Mouse (Mus musculus) hindbrain, embryonic 10.5 days (tissue): Measurements from ENCODE around the gene Gadd45a. TPM values are rescaled to one million over a fixed set of nuclear protein-coding genes. Genes with fewer than 3 reads are reported as not detected.

Source experiments
- DNase-seq: peaks from one replicate; pipeline ENCODE4 v3.0.0-alpha.2; 2017; ENCODE audit warnings: low spot score
- H3K27ac ChIP-seq: fragments of 300-500 bp; sonication (generic); 2 replicates; pipeline ENCODE4 v1.5.1; 2016; ENCODE audit warnings: mild to moderate bottlenecking, moderate library complexity
- H3K27me3 ChIP-seq: fragments of 300-500 bp; sonication (generic); 2 replicates; pipeline ENCODE4 v1.6.1; 2016; ENCODE audit warnings: mild to moderate bottlenecking; ENCODE audit not compliant: poor library complexity, insufficient read depth, severe bottlenecking
- H3K36me3 ChIP-seq: fragments of 300-500 bp; sonication (generic); 2 replicates; pipeline ENCODE4 v1.6.1; 2016; ENCODE audit warnings: mild to moderate bottlenecking, moderate library complexity
- H3K4me1 ChIP-seq: fragments of 300-500 bp; sonication (generic); replicated peaks from 2 replicates; pipeline ENCODE4 v1.6.1; 2016; ENCODE audit warnings: mild to moderate bottlenecking
- H3K4me3 ChIP-seq: fragments of 300-500 bp; sonication (generic); 2 replicates; pipeline ENCODE4 v1.5.1; 2016; ENCODE audit warnings: mild to moderate bottlenecking, moderate library complexity
- H3K9me3 ChIP-seq: fragments of 300-500 bp; sonication (generic); 2 replicates; pipeline ENCODE4 v1.6.1; 2016; ENCODE audit warnings: mild to moderate bottlenecking, moderate library complexity
- WGBS: fragments of 180-500 bp; shearing (Covaris S2); methylation state at CpG from one replicate; pipeline ENCODE4 v1.1.7; 2016; 5-methylcytosine and 5-hydroxymethylcytosine counted together
- polyA plus RNA-seq: library from polyadenylated mRNA; unstranded; fragments of >200 nt; fragmentation: Nextera tagmentation; extraction: Ambion mirVana; gene quantifications from 2 replicates; pipeline ENCODE4 v1.2.1, GENCODE M21; 2016

Gene Gadd45a
- 21.9 and 25.7 TPM in 2 replicates for polyA plus RNA-seq

- peak; percentile 96 for DNase-seq
- peak within 1 kb of the TSS; percentile 81 for H3K4me3 ChIP-seq
- under 1% methylated on average over 65 of the region's 69 CpGs for WGBS
These were observed at the start of gene Gadd45a for GRCm38 (mm10) chr6:67036837-67037628. Gene Gadd45a, minus strand, starts transcription at chr6:67037457.

DNA sequence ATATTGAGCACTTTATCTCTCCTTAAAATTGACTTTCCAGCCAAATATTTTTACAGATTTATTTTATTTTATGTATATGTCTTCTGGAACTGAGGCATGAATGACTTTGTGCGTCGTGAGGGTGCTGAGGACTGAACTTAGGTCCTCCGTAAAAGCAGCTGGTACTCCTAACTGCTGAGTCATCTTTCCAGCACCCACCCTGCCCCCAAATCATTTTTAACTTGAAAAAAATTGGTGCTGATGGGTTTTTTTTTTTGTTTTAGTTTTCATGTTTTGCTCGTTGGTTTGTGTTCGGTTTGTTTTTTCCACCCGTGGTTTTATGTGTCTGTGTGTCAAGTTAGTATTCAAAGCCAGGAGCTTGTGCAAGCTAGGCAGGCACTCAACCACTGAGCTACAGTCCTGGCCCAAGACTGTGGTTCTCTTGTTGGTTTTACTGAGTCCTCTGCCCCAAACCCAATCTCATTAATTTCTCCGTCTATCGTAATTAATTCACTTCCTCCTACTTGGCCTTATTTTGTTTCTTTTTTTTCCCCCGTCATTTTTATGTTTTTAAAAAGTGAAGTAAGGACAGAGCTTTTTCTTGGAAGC is 48.7 kb upstream of the Gadd45a start:
- no peak overlapping the region for H3K4me3 ChIP-seq
- WGBS = 89% methylated on average over 9 of the region's 9 CpGs
- H3K36me3 ChIP-seq = no peaks in the 10 kb centered on the region
- H3K9me3 ChIP-seq = no peaks in the 10 kb centered on the region
- H3K27me3 ChIP-seq = no peaks in the 10 kb centered on the region
- no peak overlapping the region for H3K27ac ChIP-seq
- DNase-seq = no peak
- peaks cover 8% of the 10 kb centered on the region for H3K4me1 ChIP-seq

More at GRCm38 (mm10) chr6:67036837-67037628, at the start of gene Gadd45a:
- peaks cover 6% of the 10 kb centered on the region for H3K27me3 ChIP-seq
- no peaks in the 10 kb centered on the region for H3K9me3 ChIP-seq
- peaks cover 30% of the 10 kb centered on the region for H3K4me1 ChIP-seq
- peak within 1 kb of the TSS; percentile 95 for H3K27ac ChIP-seq
- H3K36me3 ChIP-seq = no peaks in the 10 kb centered on the region

DNA sequence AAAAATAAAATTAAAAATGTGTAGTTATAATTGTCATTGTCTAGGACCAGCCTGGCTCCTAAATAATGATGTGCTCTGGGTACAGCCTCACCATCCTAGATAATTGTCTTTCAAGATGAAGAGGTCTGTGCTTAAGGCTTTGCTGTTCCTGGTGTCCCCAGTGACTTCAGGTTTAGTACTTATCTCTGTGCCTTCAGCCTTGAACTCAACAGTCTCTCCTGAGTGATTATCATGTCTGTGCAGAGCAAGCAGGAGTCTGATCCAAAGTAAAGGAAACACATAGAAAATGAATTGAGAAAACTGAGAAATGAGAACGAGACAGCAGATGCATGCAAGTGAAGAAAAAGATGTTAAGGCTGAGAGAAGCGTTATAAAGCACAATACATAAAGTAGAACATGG is 47.2 kb upstream of the Gadd45a start:
- Histone ChIP-seq H3K9me3 (no peaks in the 10 kb centered on the region), H3K27ac (no peak overlapping the region), H3K4me3 (no peak overlapping the region), H3K36me3 (no peaks in the 10 kb centered on the region), H3K27me3 (no peaks in the 10 kb centered on the region), H3K4me1 (peaks cover 8% of the 10 kb centered on the region)
- WGBS = 91% methylated on average over 2 of the region's 2 CpGs
- no peak for DNase-seq

DNA sequence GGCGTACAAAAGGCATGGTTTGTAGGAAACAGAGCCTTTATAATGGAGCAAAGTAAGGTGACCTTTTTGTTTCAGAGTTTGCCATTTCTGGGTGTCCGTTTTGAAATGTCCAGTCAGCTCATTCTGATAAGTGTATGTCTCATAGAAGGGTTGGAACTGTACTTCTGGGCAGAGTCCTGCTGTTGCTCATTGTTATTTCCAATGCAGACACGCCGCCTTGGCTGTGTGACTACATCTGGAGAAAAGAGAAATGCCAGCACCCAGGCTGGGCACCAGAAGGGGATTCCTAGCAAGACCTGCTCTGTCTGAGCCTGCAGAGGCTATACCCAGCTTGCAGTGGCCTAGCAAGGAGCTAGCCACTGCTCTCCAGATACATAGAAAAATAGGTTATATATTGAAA is 43.9 kb upstream of the Gadd45a start:
- Histone ChIP-seq H3K27me3 (no peaks in the 10 kb centered on the region), H3K4me3 (no peak overlapping the region), H3K36me3 (no peaks in the 10 kb centered on the region), H3K27ac (no peak overlapping the region), H3K9me3 (no peaks in the 10 kb centered on the region), H3K4me1 (peaks cover 15% of the 10 kb centered on the region)
- no peak for DNase-seq
- WGBS = 90% methylated on average over 4 of the region's 4 CpGs

DNA sequence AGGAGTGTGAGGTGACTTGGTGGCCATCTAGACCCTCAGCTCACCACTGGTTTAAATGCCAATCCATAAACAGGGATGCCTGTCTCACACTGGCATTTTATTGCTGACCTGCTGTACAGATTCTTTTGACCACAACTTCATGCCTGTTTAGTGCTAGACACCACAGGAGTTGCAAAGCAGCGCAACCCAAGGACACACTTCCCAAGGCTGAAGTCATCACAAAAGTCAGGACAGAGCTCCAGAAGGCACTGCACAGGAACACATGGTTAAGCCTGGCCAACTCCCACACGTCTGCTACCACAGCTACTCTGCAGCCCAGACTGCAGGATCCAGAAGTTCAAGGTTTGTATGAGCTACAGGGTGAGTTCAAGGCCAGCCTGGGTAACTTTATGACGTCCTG is 40.8 kb upstream of the Gadd45a start:
- 84% methylated on average over 3 of the region's 3 CpGs for WGBS
- DNase-seq = no peak

GRCm38 (mm10) chr6:67077477-67077876 is 40.2 kb upstream of the Gadd45a start:
- WGBS = 47% methylated on average over 3 of the region's 3 CpGs
- Histone ChIP-seq H3K4me3 (no peak overlapping the region), H3K27me3 (no peaks in the 10 kb centered on the region), H3K27ac (no peak overlapping the region), H3K9me3 (no peaks in the 10 kb centered on the region), H3K36me3 (no peaks in the 10 kb centered on the region), H3K4me1 (peaks cover 17% of the 10 kb centered on the region)
- no peak for DNase-seq

More for the DNA sequence above, 40.8 kb upstream of the Gadd45a start:
- Histone ChIP-seq H3K27me3 (no peaks in the 10 kb centered on the region), H3K4me3 (no peak overlapping the region), H3K4me1 (peaks cover 17% of the 10 kb centered on the region), H3K36me3 (no peaks in the 10 kb centered on the region), H3K27ac (no peak overlapping the region), H3K9me3 (no peaks in the 10 kb centered on the region)

DNA sequence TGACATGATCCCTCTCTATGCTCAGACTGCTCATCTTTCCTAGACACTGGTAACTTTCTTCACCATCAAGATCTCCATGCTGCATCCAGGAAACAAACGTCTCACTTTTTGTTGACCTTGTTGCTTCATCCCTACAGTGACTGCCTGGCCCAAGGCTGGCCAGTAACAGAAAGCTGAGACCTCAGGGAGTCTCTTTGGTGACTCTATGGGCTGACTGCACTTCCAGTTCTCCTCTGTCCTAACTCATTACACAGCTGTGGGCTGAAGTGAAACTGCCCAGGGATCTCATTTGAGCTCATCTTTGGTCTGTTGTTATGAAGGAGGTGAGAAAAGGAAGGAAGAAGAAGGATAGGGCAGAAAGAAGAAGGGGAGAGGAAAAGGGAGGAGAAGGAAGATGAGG is 39.1 kb upstream of the Gadd45a start:
- Histone ChIP-seq H3K27ac (no peak overlapping the region), H3K36me3 (no peaks in the 10 kb centered on the region), H3K4me3 (no peak overlapping the region), H3K27me3 (no peaks in the 10 kb centered on the region), H3K9me3 (no peaks in the 10 kb centered on the region), H3K4me1 (peaks cover 17% of the 10 kb centered on the region)
- no peak for DNase-seq
- 61% methylated on average over 1 of the region's 1 CpGs for WGBS

- no peak overlapping the region for H3K27ac ChIP-seq
- no peak for DNase-seq
- H3K36me3 ChIP-seq = no peaks in the 10 kb centered on the region
- H3K4me1 ChIP-seq = peaks cover 18% of the 10 kb centered on the region
- no peak overlapping the region for H3K4me3 ChIP-seq
- no peaks in the 10 kb centered on the region for H3K27me3 ChIP-seq
- no peaks in the 10 kb centered on the region for H3K9me3 ChIP-seq
These were observed 37.6 kb upstream of the Gadd45a start for GRCm38 (mm10) chr6:67074868-67075267.

DNA sequence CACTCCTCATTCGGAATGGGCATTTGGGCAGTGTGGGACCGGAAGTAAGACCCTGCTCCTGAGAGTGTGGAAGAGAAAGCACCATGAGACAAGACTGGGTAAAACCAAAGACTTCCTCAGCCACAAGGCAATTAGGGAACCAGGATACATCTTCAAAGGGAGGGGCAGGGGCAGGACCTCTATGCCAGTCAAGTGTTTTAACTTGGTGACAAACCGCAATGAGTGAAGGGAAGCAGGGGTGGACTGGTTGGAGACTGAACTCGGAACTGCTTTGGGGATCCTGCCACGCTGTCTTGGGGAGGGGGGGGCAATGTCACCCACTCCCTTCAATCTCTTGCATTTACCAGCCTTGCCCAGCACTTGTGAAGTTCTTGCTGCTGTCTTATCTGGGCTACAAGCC is 36.7 kb upstream of the Gadd45a start:
- WGBS = 87% methylated on average over 5 of the region's 5 CpGs
- Histone ChIP-seq H3K4me3 (no peak overlapping the region), H3K9me3 (no peaks in the 10 kb centered on the region), H3K36me3 (no peaks in the 10 kb centered on the region), H3K27ac (no peak overlapping the region), H3K4me1 (peaks cover 20% of the 10 kb centered on the region), H3K27me3 (no peaks in the 10 kb centered on the region)
- no peak for DNase-seq

DNA sequence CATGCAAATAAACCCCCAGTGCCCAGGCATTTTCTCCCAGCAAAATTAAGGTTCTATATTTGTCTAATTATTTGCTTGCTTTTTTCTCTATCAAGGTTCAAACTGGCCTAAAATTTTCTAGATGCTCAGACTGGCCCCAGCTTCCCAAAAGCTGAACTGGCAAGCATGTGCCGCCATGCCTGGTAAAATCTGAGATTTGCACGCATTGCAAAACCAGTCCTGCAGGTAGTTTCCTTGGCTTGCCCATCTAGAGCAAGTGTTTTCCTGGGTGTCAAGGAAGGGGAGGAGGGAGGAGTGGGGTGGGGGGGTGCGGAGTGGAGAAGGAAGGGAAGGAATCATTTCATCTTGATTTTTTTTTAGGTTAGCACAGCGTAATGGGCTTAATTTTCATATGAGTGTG is 36.2 kb upstream of the Gadd45a start:
- Histone ChIP-seq H3K4me1 (peaks cover 20% of the 10 kb centered on the region), H3K27me3 (no peaks in the 10 kb centered on the region), H3K27ac (no peak overlapping the region), H3K9me3 (no peaks in the 10 kb centered on the region), H3K4me3 (no peak overlapping the region), H3K36me3 (no peaks in the 10 kb centered on the region)
- DNase-seq = no peak
- WGBS = 92% methylated on average over 4 of the region's 4 CpGs

DNA sequence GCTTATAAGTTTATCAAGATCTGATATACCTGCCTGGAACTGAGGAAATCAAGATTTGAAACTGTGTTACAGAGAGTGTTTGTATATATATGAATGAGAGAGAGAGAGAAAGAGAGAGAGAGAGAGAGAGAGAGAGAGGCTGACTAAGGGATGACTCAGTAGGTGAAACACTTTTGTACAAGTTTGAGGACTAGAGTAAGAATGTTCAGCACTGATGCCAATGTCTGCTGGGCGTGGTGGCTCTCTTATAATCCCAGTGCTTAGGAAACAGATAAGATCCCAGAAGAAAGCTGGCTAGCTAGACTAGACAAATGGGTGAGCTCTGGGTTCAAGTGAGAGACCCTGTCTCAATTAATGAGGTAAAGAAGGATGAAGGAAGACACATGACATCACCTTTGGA is 34.4 kb upstream of the Gadd45a start:
- WGBS = 85% methylated on average over 1 of the region's 1 CpGs

DNA sequence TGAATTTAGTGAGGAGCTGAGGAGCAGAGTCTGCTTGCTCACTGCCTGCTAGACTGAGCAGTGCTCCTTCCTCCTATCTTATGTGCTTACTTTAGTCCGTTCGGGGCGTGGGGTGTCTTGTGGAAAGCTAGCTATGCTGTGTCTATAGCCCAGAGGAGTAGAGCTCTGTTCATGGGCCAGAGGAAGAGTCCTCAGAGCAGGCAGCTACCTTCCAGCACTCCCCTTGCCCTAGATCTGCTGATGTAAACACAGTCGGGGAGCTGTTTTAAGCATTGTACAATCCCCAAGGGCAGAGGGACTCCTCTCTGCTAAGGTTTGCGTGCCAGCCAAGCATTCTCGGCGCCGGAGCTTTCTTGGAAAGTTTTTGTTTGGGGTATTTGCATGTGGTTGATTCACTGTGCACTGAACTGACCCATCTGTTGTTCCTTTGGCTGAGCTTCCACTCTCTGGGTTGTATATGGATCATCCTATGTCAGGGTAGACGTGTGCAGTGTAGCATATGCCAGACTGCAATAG is 32.6 kb upstream of the Gadd45a start:
- Histone ChIP-seq H3K27me3 (no peaks in the 10 kb centered on the region), H3K4me3 (no peak overlapping the region), H3K9me3 (no peaks in the 10 kb centered on the region), H3K4me1 (0 out of 2 replicates have a peak, but pooled peaks cover 3% of the 10 kb centered on the region), H3K36me3 (no peaks in the 10 kb centered on the region), H3K27ac (no peak overlapping the region)
- WGBS = 62% methylated on average over 9 of the region's 9 CpGs
- no peak for DNase-seq

More for the DNA sequence above, 34.4 kb upstream of the Gadd45a start:
- DNase-seq = no peak
- no peaks in the 10 kb centered on the region for H3K36me3 ChIP-seq
- H3K4me1 ChIP-seq = peaks cover 10% of the 10 kb centered on the region; the same call in 1 of the 2 replicates
- H3K27me3 ChIP-seq = no peaks in the 10 kb centered on the region
- no peak overlapping the region for H3K4me3 ChIP-seq
- no peaks in the 10 kb centered on the region for H3K9me3 ChIP-seq
- H3K27ac ChIP-seq = no peak overlapping the region

- Histone ChIP-seq H3K27ac (no peak overlapping the region), H3K36me3 (no peaks in the 10 kb centered on the region), H3K4me1 (0 out of 2 replicates have a peak, but pooled peaks cover 3% of the 10 kb centered on the region), H3K27me3 (no peaks in the 10 kb centered on the region), H3K4me3 (no peak overlapping the region), H3K9me3 (no peaks in the 10 kb centered on the region)
- 81% methylated on average over 8 of the region's 8 CpGs for WGBS
- DNase-seq = no peak
These were observed 32.0 kb upstream of the Gadd45a start for GRCm38 (mm10) chr6:67069219-67069762.
